Mouse (Mus musculus) ES-E14 (cell line): Measurements from ENCODE around the gene Cox19.

Source experiments
- CHD2 ChIP-seq: IDR thresholded peaks from 2 replicates; pipeline ENCODE4 v1.6.1; 2014; ENCODE audit warnings: mild to moderate bottlenecking, low read depth, low read length, inconsistent platforms
- HCFC1 ChIP-seq: IDR thresholded peaks from 2 replicates; pipeline ENCODE4 v1.6.1; 2012; ENCODE audit warnings: low read length, inconsistent platforms, borderline replicate concordance; ENCODE audit not compliant: insufficient read depth
- MAFK ChIP-seq: IDR thresholded peaks from 2 replicates; pipeline ENCODE4 v1.6.1; 2014; ENCODE audit warnings: mild to moderate bottlenecking, low read depth, low read length, inconsistent platforms; ENCODE audit not compliant: insufficient read depth
- ZC3H11A ChIP-seq: IDR thresholded peaks from 2 replicates; pipeline ENCODE4 v1.6.1; 2012; ENCODE audit warnings: low read depth, mild to moderate bottlenecking, inconsistent platforms, low read length, borderline replicate concordance
- ZNF384 ChIP-seq: IDR thresholded peaks from 2 replicates; pipeline ENCODE4 v1.6.1; 2012; ENCODE audit warnings: low read depth, low read length, inconsistent platforms

GRCm38 (mm10) chr5:139381586-139382513 lies 30.6 kb upstream of the Cox19 start:
- peak; percentile 42; the same call in 1 of the 2 replicates for TF ChIP-seq ZNF384
- no peak for TF ChIP-seq ZC3H11A
- no peak for TF ChIP-seq HCFC1
- TF ChIP-seq MAFK = no peak
- TF ChIP-seq CHD2 = no peak
